Mouse (Mus musculus) embryonic facial prominence, embryonic 14.5 days (tissue): ENCODE results near the gene Cxcl14. TPM values are rescaled to one million over a fixed set of nuclear protein-coding genes. Genes with fewer than 3 reads are reported as not detected.

ENCODE experiments used
- ATAC-seq: fragments of 200-750 bp; cut with Nextera tagmentation; 2 replicates; pipeline ENCODE4 v1.8.0; 2017; ENCODE audit warnings: low read depth, moderate number of reproducible peaks, moderate TSS enrichment
- DNase-seq: peaks from one replicate; pipeline ENCODE4 v3.0.0-alpha.2; 2015; ENCODE audit warnings: low spot score
- H3K27ac ChIP-seq: fragments of 300-500 bp; sonication (generic); replicated peaks from 2 replicates; pipeline ENCODE4 v1.5.1; 2014; ENCODE audit warnings: low read depth, mild to moderate bottlenecking, low read length, moderate library complexity
- H3K27me3 ChIP-seq: fragments of 300-500 bp; sonication (generic); replicated peaks from 2 replicates; pipeline ENCODE4 v1.6.1; 2014; ENCODE audit warnings: low read length; ENCODE audit not compliant: control insufficient read depth, insufficient read depth
- H3K36me3 ChIP-seq: fragments of 300-500 bp; sonication (generic); 2 replicates; pipeline ENCODE4 v1.6.1; 2014; ENCODE audit warnings: low read length, mixed read lengths; ENCODE audit not compliant: control insufficient read depth, insufficient read depth
- H3K4me1 ChIP-seq: fragments of 300-500 bp; sonication (generic); 2 replicates; pipeline ENCODE4 v1.6.1; 2014; ENCODE audit warnings: antibody characterized with exemption, low read length; ENCODE audit not compliant: control insufficient read depth, insufficient read depth
- H3K4me2 ChIP-seq: fragments of 300-500 bp; sonication (generic); 2 replicates; pipeline ENCODE4 v1.6.1; 2014; ENCODE audit warnings: low read depth, mild to moderate bottlenecking, low read length, moderate library complexity, mixed read lengths
- H3K4me3 ChIP-seq: fragments of 300-500 bp; sonication (generic); 2 replicates; pipeline ENCODE4 v1.5.1; 2014; ENCODE audit warnings: low read depth, mild to moderate bottlenecking, low read length
- H3K9ac ChIP-seq: fragments of 300-500 bp; sonication (generic); 2 replicates; pipeline ENCODE4 v1.6.1; 2014; ENCODE audit warnings: low read depth, mild to moderate bottlenecking, low read length, moderate library complexity, mixed read lengths
- H3K9me3 ChIP-seq: fragments of 300-500 bp; sonication (generic); 2 replicates; pipeline ENCODE4 v1.6.1; 2016; ENCODE audit warnings: low read length; ENCODE audit not compliant: control insufficient read depth
- WGBS: fragments of 180-500 bp; shearing (Covaris S2); extraction: QIAGEN DNeasy Blood & Tissue Kit; methylation state at CpG from one replicate; pipeline ENCODE4 v1.1.7; 2014; 5-methylcytosine and 5-hydroxymethylcytosine counted together
- polyA plus RNA-seq: library from polyadenylated mRNA; unstranded; fragments of >200 nt; fragmentation: Nextera tagmentation; extraction: Ambion mirVana; gene quantifications from 2 replicates; pipeline ENCODE4 v1.2.1, GENCODE M21; 2014

Cxcl14 gene
- polyA plus RNA-seq, 1 experiment from 2014 or later: 126 TPM

GRCm38 (mm10) chr13:56251924-56252619 is 44.3 kb downstream of the Cxcl14 start, which contains the start of gene Neurog1:
TSS of gene Neurog1 (minus strand) at chr13:56252163.
- no peak within 1 kb of the TSS for H3K27ac ChIP-seq
- under 1% methylated on average over 37 of the region's 65 CpGs for WGBS
- H3K4me2 ChIP-seq: peak within 1 kb of the TSS; percentile 63
- H3K27me3 ChIP-seq: peaks cover 100% of the 10 kb centered on the region
- 0 out of 2 replicates have a peak, but pooled peaks cover 7% of the 10 kb centered on the region for H3K4me1 ChIP-seq
- 0 out of 2 replicates have a peak within 1 kb of the TSS, but pooled peaks have one; percentile 46 for H3K9ac ChIP-seq
- H3K36me3 ChIP-seq: no peaks in the 10 kb centered on the region
- ATAC-seq: peak; percentile 83
- 0 out of 2 replicates have a peak, but pooled peaks cover under 1% of the 10 kb centered on the region for H3K9me3 ChIP-seq
- peak; percentile 46 for DNase-seq
- peak within 1 kb of the TSS; percentile 38 for H3K4me3 ChIP-seq

GRCm38 (mm10) chr13:56251176-56251923 is 45.0 kb downstream of the Cxcl14 start:
- H3K4me1 ChIP-seq: 0 out of 2 replicates have a peak, but pooled peaks cover 7% of the 10 kb centered on the region
- DNase-seq: no peak
- WGBS: 1% methylated on average over 27 of the region's 59 CpGs
- 0 out of 2 replicates have a peak, but pooled peaks cover 5% of the 10 kb centered on the region for H3K9me3 ChIP-seq
- 0 out of 2 replicates have a peak overlapping the region, but pooled peaks have one; percentile 46 for H3K9ac ChIP-seq
- H3K36me3 ChIP-seq: no peaks in the 10 kb centered on the region
- H3K4me2 ChIP-seq: peak overlapping the region; percentile 63
- H3K4me3 ChIP-seq: peak overlapping the region; percentile 38
- ATAC-seq: 0 out of 2 replicates have a peak, but pooled peaks have one; percentile 3
- peaks cover 99% of the 10 kb centered on the region for H3K27me3 ChIP-seq
- H3K27ac ChIP-seq: no peak overlapping the region

DNA sequence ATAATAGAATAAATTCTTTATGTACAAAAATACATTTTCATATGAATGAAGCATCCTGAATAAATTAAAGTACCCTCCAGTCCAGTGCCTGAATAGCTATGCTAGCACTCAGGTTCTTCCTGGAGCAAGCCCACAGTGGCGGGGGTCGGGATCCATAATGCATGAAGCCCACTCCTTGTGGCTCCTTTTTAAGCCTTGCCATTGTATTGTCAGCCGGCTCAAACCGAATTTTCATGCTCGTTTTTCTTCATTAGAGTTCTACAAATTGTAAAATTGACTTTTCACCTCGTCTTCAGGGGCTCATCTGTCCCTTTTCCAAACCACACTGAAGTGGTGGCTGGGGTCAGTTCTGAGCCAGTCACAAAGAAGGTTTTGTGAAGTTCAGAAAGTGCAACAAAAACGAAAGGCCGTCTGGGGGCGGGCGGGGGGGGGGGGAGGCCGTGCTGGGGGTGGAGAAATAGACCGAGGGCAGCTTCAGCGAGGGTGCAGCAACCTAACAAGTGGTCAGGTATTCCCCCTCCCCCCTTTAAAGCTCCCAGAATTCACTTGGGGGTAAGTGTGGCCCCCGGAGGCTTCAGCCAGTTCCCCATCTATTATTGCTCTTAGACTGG is 45.7 kb downstream of the Cxcl14 start:
- H3K4me2 ChIP-seq: no peak overlapping the region
- peaks cover 99% of the 10 kb centered on the region for H3K27me3 ChIP-seq
- H3K4me3 ChIP-seq: peak overlapping the region; percentile 38
- 1% methylated on average over 10 of the region's 14 CpGs for WGBS
- ATAC-seq (no peak), DNase-seq (no peak)
- H3K9me3 ChIP-seq: 0 out of 2 replicates have a peak, but pooled peaks cover 5% of the 10 kb centered on the region
- H3K36me3 ChIP-seq: no peaks in the 10 kb centered on the region
- no peak overlapping the region for H3K9ac ChIP-seq
- no peak overlapping the region for H3K27ac ChIP-seq
- H3K4me1 ChIP-seq: 0 out of 2 replicates have a peak, but pooled peaks cover 7% of the 10 kb centered on the region

- DNase-seq (peak; percentile 51), ATAC-seq (no peak)
- no peak overlapping the region for H3K4me3 ChIP-seq
These were observed 46.6 kb downstream of the Cxcl14 start for GRCm38 (mm10) chr13:56249593-56250341.

GRCm38 (mm10) chr13:56243104-56243503 is 53.2 kb downstream of the Cxcl14 start:
- H3K27ac ChIP-seq: no peak overlapping the region
- no peak overlapping the region for H3K9ac ChIP-seq
- no peaks in the 10 kb centered on the region for H3K36me3 ChIP-seq
- no peaks in the 10 kb centered on the region for H3K4me1 ChIP-seq
- ATAC-seq (no peak), DNase-seq (no peak)
- WGBS: 80% methylated on average over 5 of the region's 5 CpGs
- peaks cover 31% of the 10 kb centered on the region for H3K27me3 ChIP-seq
- H3K4me3 ChIP-seq: no peak overlapping the region
- H3K4me2 ChIP-seq: no peak overlapping the region
- H3K9me3 ChIP-seq: 0 out of 2 replicates have a peak, but pooled peaks cover 5% of the 10 kb centered on the region

More at GRCm38 (mm10) chr13:56249593-56250341, 46.6 kb downstream of the Cxcl14 start:
- Histone ChIP-seq H3K27me3 (peaks cover 91% of the 10 kb centered on the region), H3K36me3 (no peaks in the 10 kb centered on the region), H3K9ac (no peak overlapping the region), H3K4me2 (no peak overlapping the region), H3K4me1 (0 out of 2 replicates have a peak, but pooled peaks cover 7% of the 10 kb centered on the region), H3K9me3 (0 out of 2 replicates have a peak, but pooled peaks cover 5% of the 10 kb centered on the region), H3K27ac (no peak overlapping the region)
- 1% methylated on average over 13 of the region's 13 CpGs for WGBS

DNA sequence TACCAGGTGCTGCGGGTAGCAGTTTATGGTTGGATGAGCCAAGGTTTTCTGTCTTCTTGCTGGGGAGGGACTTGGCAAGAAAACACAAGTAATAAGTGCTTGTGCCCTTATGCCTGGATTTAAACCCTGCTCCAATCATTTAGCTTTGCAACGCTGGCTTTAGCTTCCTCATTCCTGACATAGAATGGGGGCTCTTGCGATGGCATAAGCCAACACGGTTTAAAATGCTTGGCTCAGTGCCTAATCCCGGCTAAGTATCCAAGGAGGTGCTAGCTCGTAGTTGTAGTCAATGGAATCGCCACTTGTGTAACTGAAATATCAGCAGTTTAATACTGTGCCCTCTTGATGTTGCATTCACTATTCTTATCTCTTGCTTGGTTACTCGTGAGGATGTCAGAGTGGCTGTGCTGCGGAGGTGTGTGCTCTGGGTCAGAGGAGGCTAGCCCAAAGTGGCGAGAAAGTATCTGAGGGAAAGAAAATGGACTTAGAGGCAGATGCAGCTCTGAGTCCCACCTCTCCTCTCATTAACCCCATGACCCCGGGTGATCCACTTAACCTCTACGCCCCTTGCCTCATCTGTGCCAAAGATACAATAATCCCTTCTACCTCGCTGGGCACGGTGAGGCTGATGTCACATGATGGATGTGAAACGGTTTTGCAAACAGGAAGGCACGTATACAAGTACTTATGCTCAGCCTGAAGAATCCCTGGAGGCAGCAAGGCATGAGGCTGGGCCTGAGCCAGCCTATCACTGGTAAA is 56.2 kb downstream of the Cxcl14 start:
- WGBS: 41% methylated on average over 16 of the region's 16 CpGs
- Histone ChIP-seq H3K4me3 (no peak overlapping the region), H3K4me1 (no peaks in the 10 kb centered on the region)

More for the DNA sequence above, 56.2 kb downstream of the Cxcl14 start:
- H3K27me3 ChIP-seq: peaks cover 22% of the 10 kb centered on the region
- ATAC-seq (peak; percentile 74), DNase-seq (peak; percentile 88)
- H3K9ac ChIP-seq: no peak overlapping the region
- no peaks in the 10 kb centered on the region for H3K36me3 ChIP-seq
- no peaks in the 10 kb centered on the region for H3K9me3 ChIP-seq
- no peak overlapping the region for H3K27ac ChIP-seq
- H3K4me2 ChIP-seq: no peak overlapping the region
